Mouse (Mus musculus): ENCODE data around the gene 1190005I06Rik.

1190005I06Rik gene

GRCm38 (mm10) chr8:120577821-120578220 is 69.6 kb downstream of the 1190005I06Rik start:
- DNase-seq (ENCODE audit: low spot score in 2 of 2) = no peak

DNA sequence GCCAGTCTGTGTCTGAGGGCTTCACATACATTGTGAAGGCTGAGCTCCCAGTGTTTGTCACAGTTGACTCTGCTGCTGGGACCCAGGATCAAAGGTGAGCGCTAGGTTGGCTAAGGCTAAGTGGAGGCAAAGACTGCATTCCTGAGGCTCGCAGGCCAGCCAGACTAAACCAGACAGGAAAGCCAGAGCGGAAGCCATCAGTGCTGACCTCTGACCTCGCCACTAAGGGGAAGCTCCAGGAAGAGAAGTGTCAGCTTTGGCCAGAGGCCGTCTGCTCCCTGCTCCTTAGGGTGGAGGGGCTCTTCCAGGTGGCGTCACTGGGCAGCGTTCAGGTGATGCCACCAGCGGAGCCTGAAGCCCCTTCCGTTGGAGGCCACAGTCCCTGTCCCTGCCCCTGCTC is 71.6 kb downstream of the 1190005I06Rik start:
- DNase-seq (ENCODE audit: low spot score in 2 of 2) = no peak

GRCm38 (mm10) chr8:120574941-120575340 is 72.5 kb downstream of the 1190005I06Rik start:
- no peak for DNase-seq (ENCODE audit: low spot score in 2 of 2)

GRCm38 (mm10) chr8:120573866-120574265 is 73.6 kb downstream of the 1190005I06Rik start:
- DNase-seq (ENCODE audit: low spot score in 2 of 2) = no peak

- no peak for DNase-seq (ENCODE audit: low spot score in 2 of 2)
These were observed 74.9 kb downstream of the 1190005I06Rik start for GRCm38 (mm10) chr8:120572534-120572933.

DNA sequence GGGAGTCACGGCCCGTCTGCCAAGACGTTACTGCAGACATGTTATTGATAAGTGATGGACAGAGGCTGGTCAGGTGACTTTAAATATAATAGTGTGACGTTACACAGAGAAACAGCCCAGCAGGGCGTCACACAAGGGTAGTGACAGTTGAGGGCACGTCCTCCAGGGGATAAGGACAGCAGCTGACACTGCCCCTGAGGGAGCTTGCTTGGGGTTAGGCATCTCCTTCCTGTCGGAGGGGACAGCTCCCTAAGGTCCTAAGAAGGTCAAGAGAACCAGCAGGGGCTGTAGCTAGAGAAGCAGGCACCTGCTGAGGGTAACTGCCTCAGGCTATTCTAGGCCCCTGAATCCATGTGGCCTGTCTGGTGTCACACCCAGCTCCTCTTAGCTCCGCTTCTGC is 75.9 kb downstream of the 1190005I06Rik start:
- DNase-seq (ENCODE audit: low spot score in 2 of 2) = no peak

- DNase-seq (ENCODE audit: low spot score in 2 of 2) = peak; percentile 54 to 81
These were observed 77.3 kb downstream of the 1190005I06Rik start for GRCm38 (mm10) chr8:120569939-120570715.

GRCm38 (mm10) chr8:120569123-120569522 is 78.3 kb downstream of the 1190005I06Rik start:
- DNase-seq (ENCODE audit: low spot score in 2 of 2) = no peak

GRCm38 (mm10) chr8:120568164-120568798 is 79.2 kb downstream of the 1190005I06Rik start:
- no peak for DNase-seq (ENCODE audit: low spot score in 2 of 2)

DNA sequence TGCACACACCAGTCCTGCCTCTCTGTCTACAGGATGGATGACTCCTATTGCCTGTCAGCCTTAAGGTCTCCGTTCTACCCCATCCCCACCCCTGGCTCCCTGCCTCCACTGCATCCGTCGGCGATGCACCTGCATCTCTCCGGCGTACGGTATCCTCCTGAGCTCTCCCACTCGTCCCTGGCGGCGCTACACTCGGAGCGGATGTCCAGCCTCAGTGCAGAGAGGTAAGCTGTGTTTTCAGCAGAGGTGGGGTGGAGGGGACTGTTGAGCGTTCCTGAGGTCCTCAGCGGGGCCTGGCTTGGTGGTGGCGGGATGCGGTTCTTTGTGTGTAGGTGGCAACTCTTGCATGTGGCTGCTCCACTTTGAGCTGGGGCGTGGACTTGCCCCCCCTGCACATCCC is 79.7 kb downstream of the 1190005I06Rik start:
- DNase-seq (ENCODE audit: low spot score in 2 of 2) = no peak

GRCm38 (mm10) chr8:120566681-120567080 is 80.8 kb downstream of the 1190005I06Rik start:
- DNase-seq (ENCODE audit: low spot score in 2 of 2) = no peak

DNA sequence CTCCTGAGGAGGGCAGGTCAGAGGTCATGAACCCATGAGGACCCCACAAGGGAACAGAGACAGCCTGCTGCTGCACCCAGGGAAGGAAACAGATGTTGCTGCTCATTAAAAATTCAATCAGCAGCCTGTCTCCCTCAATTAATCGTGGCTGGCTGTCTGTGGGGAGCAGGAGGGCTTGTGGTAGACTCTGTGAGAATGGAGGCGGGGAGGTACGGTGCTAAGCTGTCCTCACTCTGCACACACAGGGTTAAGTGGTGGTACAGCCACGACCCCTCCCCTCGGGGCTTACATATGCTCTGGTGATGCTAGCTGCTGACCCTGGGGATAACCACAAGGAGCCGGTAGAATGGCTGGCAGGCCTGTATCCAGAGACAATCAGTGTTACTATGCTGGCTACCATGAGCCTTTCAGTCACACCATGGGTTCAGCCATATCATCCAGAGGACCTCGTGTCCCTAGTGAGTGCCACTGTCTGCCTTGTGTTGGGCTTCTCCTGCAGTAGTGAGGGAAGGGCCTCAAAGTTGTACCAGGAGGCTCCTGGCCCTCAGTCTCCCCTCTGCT is 82.2 kb downstream of the 1190005I06Rik start:
- no peak for DNase-seq (ENCODE audit: low spot score in 2 of 2)

DNA sequence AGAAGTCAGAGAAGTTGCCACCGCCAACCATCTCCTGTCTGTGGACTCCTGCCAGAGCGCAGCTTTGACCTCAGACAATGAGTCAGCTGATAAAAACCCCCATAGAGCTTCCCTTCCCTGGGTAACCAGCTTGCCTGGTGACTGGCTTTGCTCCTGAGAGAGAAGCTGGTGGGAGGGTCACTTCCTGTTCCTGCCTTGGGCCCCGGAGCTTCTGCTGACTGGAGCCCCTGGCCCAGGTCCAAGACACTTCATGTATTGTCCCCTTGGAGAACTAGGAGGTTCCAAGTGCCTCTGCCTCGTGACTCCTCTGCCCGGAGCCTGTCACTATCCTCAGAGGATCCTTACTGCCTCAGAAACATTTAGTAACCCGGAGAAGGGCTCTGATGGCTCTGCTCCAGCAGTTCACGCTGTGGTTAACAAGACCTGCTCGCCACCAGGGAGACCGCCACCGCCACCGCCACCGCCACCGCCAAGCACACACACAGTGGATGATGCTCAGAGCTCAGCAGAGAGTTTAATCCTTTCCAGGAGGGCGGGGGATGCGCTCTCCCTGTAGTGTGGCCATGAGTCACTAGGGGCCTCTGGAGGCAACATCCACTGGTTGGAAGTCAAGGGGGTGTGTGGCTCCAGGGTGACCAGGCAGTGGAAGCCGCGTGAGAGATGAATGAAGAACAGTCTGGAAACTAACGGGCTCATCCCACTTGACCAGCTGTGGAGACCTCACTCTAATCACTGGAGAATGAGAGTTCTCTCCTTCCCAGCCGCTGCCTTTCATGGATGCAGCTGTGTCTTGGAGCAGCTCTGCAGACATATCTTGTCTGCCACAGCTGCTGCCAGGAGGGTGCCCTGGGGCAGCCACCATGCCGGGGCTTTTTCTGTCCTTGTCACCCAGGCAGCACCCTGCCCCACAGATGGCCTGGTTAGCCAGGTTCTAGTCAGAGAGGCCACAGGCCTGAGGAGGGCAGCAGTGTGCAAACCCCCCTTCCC is 83.3 kb downstream of the 1190005I06Rik start:
- no peak for DNase-seq (ENCODE audit: low spot score in 2 of 2)

- DNase-seq (ENCODE audit: low spot score in 2 of 2) = no peak
These were observed 84.1 kb downstream of the 1190005I06Rik start for GRCm38 (mm10) chr8:120563348-120563724.

- DNase-seq (ENCODE audit: low spot score in 2 of 2) = no peak
These were observed 84.6 kb downstream of the 1190005I06Rik start for GRCm38 (mm10) chr8:120562680-120563347.

- DNase-seq (ENCODE audit: low spot score in 2 of 2) = peak; percentile 46 to 70
These were observed 85.6 kb downstream of the 1190005I06Rik start for GRCm38 (mm10) chr8:120561539-120562435.

DNA sequence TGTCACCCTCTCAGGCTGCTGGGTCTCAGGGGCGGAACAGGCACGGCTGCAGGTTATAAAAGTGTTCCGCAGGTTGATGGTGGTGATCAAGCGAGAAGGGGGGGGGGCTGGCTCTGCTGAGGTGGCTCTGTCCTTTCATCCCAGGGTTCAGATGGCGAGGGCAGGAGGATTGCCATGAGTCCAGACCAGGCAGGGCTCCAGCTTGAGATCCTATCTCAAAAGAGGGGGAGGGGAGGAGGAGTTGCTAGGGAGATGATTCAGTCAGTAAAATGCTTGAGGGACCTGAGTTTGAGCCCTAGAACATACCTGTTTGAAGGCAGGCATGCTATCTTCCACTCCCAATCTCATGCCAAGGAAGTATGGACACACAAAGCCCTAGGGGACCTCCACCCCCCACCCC is 86.9 kb downstream of the 1190005I06Rik start:
- DNase-seq (ENCODE audit: low spot score in 2 of 2) = no peak

DNA sequence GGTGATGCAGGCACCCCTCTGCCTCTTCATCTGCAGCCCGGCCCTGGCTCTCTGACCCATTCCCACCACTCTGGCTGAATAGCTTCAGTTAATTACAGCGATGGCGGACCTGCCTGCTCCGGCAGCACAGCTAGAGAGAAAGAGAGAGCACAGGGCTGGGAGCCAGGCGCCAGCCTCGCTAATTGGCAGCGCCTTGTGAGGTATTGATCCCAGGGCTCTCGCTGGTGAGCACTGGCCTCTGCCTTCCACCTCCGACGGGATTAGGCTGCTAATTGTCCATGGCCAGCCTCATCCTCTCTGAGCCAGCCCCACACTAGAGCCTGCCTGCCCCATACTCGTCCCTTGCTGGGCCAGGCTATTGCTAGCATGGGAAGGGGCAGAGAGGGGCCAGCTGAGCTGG is 87.8 kb downstream of the 1190005I06Rik start:
- no peak for DNase-seq (ENCODE audit: low spot score in 2 of 2)
